ENCODE assay signal across 29 mouse cellular contexts in the genomic region with DNA sequence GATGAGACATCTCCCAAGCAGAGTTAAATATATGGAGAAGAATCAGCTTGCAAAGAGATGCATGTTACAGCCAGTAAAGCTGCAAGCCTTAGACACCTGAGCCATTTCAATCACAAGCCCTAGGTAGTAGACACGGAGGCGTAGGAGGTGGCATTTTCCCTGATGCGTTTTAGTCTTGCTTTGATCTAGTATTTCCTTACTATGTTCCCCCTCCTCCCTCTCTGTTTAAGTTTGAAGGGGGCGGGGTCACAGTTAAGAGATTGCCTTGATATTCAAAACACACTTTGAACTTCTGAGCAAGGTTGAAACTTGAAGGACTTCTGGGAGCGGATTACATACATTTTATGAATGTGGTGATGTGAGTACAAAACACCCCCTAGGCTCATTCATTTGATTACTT.
DNase-seq lines count a peak whose midpoint lies in the region; ATAC-seq and TF ChIP-seq lines count a peak whose summit lies in the region.
"Had no signal": no experiment of that assay in that cellular context is flagged by ENCODE, and none has a peak within 500 bp of the region (broad histone marks: within the 10 kb centered on the region; RNA-seq: fewer than 3 reads in every experiment).

No protein-coding gene starts in this region.

- TF ChIP-seq POLR2A in thymus, adult 2 months (IDR thresholded peaks at IDR 0.05; ENCODE audit: control insufficient read depth, extremely low read depth, insufficient read depth, low read length, poor library complexity), result no peak

- no peak for TF ChIP-seq CTCF in thymus, adult 2 months (IDR thresholded peaks at IDR 0.05; ENCODE audit: borderline replicate concordance, control insufficient read depth, extremely low read depth, insufficient read depth, low read length, poor library complexity)

- H3K27ac ChIP-seq in embryonic facial prominence, embryonic 11.5 days (replicated peaks; ENCODE audit: low read depth, low read length), result no peak overlapping the region
- H3K27ac ChIP-seq in embryonic facial prominence, embryonic 10.5 days (replicated peaks), result no peak overlapping the region
- no peak overlapping the region for H3K27ac ChIP-seq in thymus, adult 2 months (ENCODE audit: control insufficient read depth, insufficient read depth, low read length)
- no peak overlapping the region for H3K27ac ChIP-seq in heart, embryonic 11.5 days (ENCODE audit: low read depth, low read length)
- H3K27ac ChIP-seq: heart, adult 2 months; heart, embryonic 13.5 days; hindbrain, embryonic 15.5 days; intestine, embryonic 15.5 days; kidney, postnatal 0 days; liver, embryonic 14.5 days; midbrain, embryonic 15.5 days; stomach, postnatal 0 days had no signal

- no peaks in the 10 kb centered on the region for H3K36me3 ChIP-seq in embryonic facial prominence, embryonic 11.5 days (replicated peaks; ENCODE audit: control insufficient read depth, insufficient read depth, low read depth, low read length)
- no peaks in the 10 kb centered on the region for H3K36me3 ChIP-seq in embryonic facial prominence, embryonic 10.5 days (replicated peaks)
- peaks cover 27% of the 10 kb centered on the region for H3K36me3 ChIP-seq in thymus, adult 2 months (ENCODE audit: control insufficient read depth, insufficient read depth, low read length)
- H3K36me3 ChIP-seq in heart, embryonic 11.5 days (ENCODE audit: control insufficient read depth, insufficient read depth, low read length), result no peaks in the 10 kb centered on the region
- H3K36me3 ChIP-seq: intestine, embryonic 15.5 days; midbrain, embryonic 15.5 days had no signal

- WGBS in embryonic facial prominence, embryonic 11.5 days, result 64% methylated on average over 5 of the region's 5 CpGs
- WGBS in embryonic facial prominence, embryonic 10.5 days, result 80% methylated on average over 5 of the region's 5 CpGs
- 80% methylated on average over 5 of the region's 5 CpGs for WGBS in thymus, adult 2 months
- WGBS in heart, embryonic 11.5 days (ENCODE audit: insufficient replicate concordance), result 84% methylated on average over 5 of the region's 5 CpGs

- H3K4me3 ChIP-seq in embryonic facial prominence, embryonic 11.5 days (ENCODE audit: low read depth, low read length), result no peak overlapping the region
- no peak overlapping the region for H3K4me3 ChIP-seq in embryonic facial prominence, embryonic 10.5 days
- H3K4me3 ChIP-seq in thymus, adult 2 months (ENCODE audit: control insufficient read depth, insufficient read depth, low read length), result no peak overlapping the region
- no peak overlapping the region for H3K4me3 ChIP-seq in heart, embryonic 11.5 days (ENCODE audit: low read depth, low read length)
- H3K4me3 ChIP-seq: heart, adult 2 months; heart, embryonic 13.5 days; hindbrain, embryonic 15.5 days; intestine, embryonic 15.5 days; midbrain, embryonic 10.5 days; midbrain, embryonic 15.5 days had no signal

- no peak overlapping the region for H3K9ac ChIP-seq in embryonic facial prominence, embryonic 11.5 days (replicated peaks; ENCODE audit: low read length)
- no peak overlapping the region for H3K9ac ChIP-seq in heart, embryonic 11.5 days (ENCODE audit: low read depth, low read length)
- H3K9ac ChIP-seq: heart, embryonic 13.5 days; hindbrain, embryonic 15.5 days; intestine, embryonic 15.5 days; liver, embryonic 14.5 days; midbrain, embryonic 15.5 days had no signal

- no peaks in the 10 kb centered on the region for H3K27me3 ChIP-seq in embryonic facial prominence, embryonic 11.5 days (ENCODE audit: control insufficient read depth, insufficient read depth, low read length)
- H3K27me3 ChIP-seq in embryonic facial prominence, embryonic 10.5 days (replicated peaks; ENCODE audit: low read depth, poor library complexity, severe bottlenecking), result no peaks in the 10 kb centered on the region
- H3K27me3 ChIP-seq in thymus, adult 2 months (ENCODE audit: control insufficient read depth, insufficient read depth, low read length), result no peaks in the 10 kb centered on the region
- H3K27me3 ChIP-seq in heart, embryonic 11.5 days (ENCODE audit: control insufficient read depth, insufficient read depth, low read length), result no peaks in the 10 kb centered on the region
- H3K27me3 ChIP-seq: heart, embryonic 13.5 days; hindbrain, embryonic 15.5 days; intestine, embryonic 15.5 days; midbrain, embryonic 15.5 days had no signal

- no peak for ATAC-seq in embryonic facial prominence, embryonic 11.5 days (replicated peaks; ENCODE audit: insufficient number of reproducible peaks, low FRiP score, low TSS enrichment, low read depth)
- ATAC-seq in heart, embryonic 11.5 days (replicated peaks; ENCODE audit: insufficient number of reproducible peaks, low FRiP score, low TSS enrichment), result no peak
- ATAC-seq: forebrain, embryonic 16.5 days; intestine, embryonic 15.5 days; midbrain, embryonic 15.5 days had no signal

- no peaks in the 10 kb centered on the region for H3K4me1 ChIP-seq in embryonic facial prominence, embryonic 11.5 days (ENCODE audit: control insufficient read depth, insufficient read depth, low read length)
- no peaks in the 10 kb centered on the region; the same call in 1 of the 2 replicates for H3K4me1 ChIP-seq in embryonic facial prominence, embryonic 10.5 days
- no peaks in the 10 kb centered on the region for H3K4me1 ChIP-seq in thymus, adult 2 months (replicated peaks; ENCODE audit: control insufficient read depth, insufficient read depth, low read length)
- no peaks in the 10 kb centered on the region for H3K4me1 ChIP-seq in heart, embryonic 11.5 days (ENCODE audit: control insufficient read depth, insufficient read depth, low read length)
- H3K4me1 ChIP-seq: heart, embryonic 13.5 days; intestine, embryonic 15.5 days; midbrain, embryonic 15.5 days had no signal

- no peaks in the 10 kb centered on the region for H3K9me3 ChIP-seq in embryonic facial prominence, embryonic 11.5 days (replicated peaks; ENCODE audit: control insufficient read depth, low read length)
- no peaks in the 10 kb centered on the region for H3K9me3 ChIP-seq in embryonic facial prominence, embryonic 10.5 days
- H3K9me3 ChIP-seq in heart, embryonic 11.5 days (replicated peaks; ENCODE audit: control insufficient read depth, low read length), result no peaks in the 10 kb centered on the region
- H3K9me3 ChIP-seq: heart, embryonic 13.5 days; hindbrain, embryonic 15.5 days; intestine, embryonic 15.5 days; midbrain, embryonic 10.5 days; midbrain, embryonic 15.5 days had no signal

- peak; percentile 30 for DNase-seq in embryonic facial prominence, embryonic 11.5 days (ENCODE audit: low spot score)
- DNase-seq in embryonic facial prominence, embryonic 10.5 days (ENCODE audit: low spot score), result no peak
- DNase-seq in thymus, adult 2 months, result peak; percentile 8
- no peak for DNase-seq in thymus, postnatal 36 days
- peak; percentile 5 for DNase-seq in ZHBTc4 (ENCODE audit: low read depth, low spot score)
- DNase-seq in naive thymus-derived CD4-positive, alpha-beta T cell, adult 2 months (ENCODE audit: low read depth), result peak; percentile 77
- no peak for DNase-seq in embryo, embryonic 9.5 days (ENCODE audit: extremely low spot score)
- DNase-seq: adrenal gland, postnatal 10 days; cerebellum, adult 9-10 months; embryo, embryonic 11 days; heart, adult 2 months; heart, postnatal 10 days; kidney, adult 2 months; layer of hippocampus, postnatal 36 days; left cerebral cortex, postnatal 4 days; liver; lung, adult 2 months; lung, postnatal 10 days; spleen, adult 18-20 months had no signal

- H3K4me2 ChIP-seq in embryonic facial prominence, embryonic 11.5 days (ENCODE audit: low read depth, low read length), result no peak overlapping the region
- no peak overlapping the region for H3K4me2 ChIP-seq in heart, embryonic 11.5 days
- H3K4me2 ChIP-seq: heart, embryonic 13.5 days; hindbrain, embryonic 15.5 days; intestine, embryonic 15.5 days; midbrain, embryonic 15.5 days had no signal

Comparison
In these comparisons a context has a peak if more than half of its experiments do, and no peak if none do; other contexts are left out.
1. DNase-seq: peak in embryonic facial prominence, embryonic 11.5 days (single experiment), thymus, adult 2 months (single experiment), ZHBTc4 (single experiment) and naive thymus-derived CD4-positive, alpha-beta T cell, adult 2 months (single experiment); none in embryonic facial prominence, embryonic 10.5 days (single experiment), thymus, postnatal 36 days (0 of 2) and embryo, embryonic 9.5 days (single experiment).